In the genomic region with DNA sequence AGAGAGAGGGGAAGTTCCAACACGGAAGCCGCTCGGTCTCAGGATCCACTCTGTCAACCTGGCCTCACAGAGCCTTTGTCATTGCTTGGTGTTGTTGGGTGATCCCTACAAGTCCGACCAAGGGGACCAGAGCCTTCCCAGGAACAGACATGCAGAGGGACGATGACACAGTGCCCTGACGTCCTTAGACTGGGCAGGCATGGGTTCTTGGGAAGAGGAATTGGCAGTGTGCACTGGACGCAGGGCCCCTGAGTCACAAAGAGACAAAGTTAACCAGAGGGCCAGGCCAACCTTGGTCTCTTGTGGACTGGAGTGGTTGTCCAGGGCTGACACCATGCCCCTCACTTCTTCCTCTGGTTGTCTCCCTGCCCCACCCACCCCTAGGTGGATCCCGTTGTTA, we compare ENCODE assay signal across 11 mouse cellular contexts.
A peak's percentile ranks its signal among the peaks of the same experiment; 100 is the strongest.
DNase-seq lines count a peak whose midpoint lies in the region; ATAC-seq and TF ChIP-seq lines count a peak whose summit lies in the region.
"Had no signal": no experiment of that assay in that cellular context is flagged by ENCODE, and none has a peak within 500 bp of the region (broad histone marks: within the 10 kb centered on the region; RNA-seq: fewer than 3 reads in every experiment).

No protein-coding gene starts in this region.

- no peaks in the 10 kb centered on the region for H3K36me3 ChIP-seq in heart, postnatal 0 days (replicated peaks; ENCODE audit: control insufficient read depth, insufficient read depth, low read length)
- no peaks in the 10 kb centered on the region; the same call in 1 of the 2 replicates for H3K36me3 ChIP-seq in heart, embryonic 11.5 days (ENCODE audit: control insufficient read depth, insufficient read depth, low read length)
- H3K36me3 ChIP-seq in embryonic facial prominence, embryonic 10.5 days (replicated peaks) = peaks cover 67% of the 10 kb centered on the region
- H3K36me3 ChIP-seq in intestine, postnatal 0 days (ENCODE audit: control insufficient read depth, insufficient read depth) = peaks cover 8% of the 10 kb centered on the region; the same call in 1 of the 2 replicates

- DNase-seq in heart, postnatal 0 days (ENCODE audit: low spot score) = no peak
- DNase-seq in 3134 (ENCODE audit: extremely low read depth, insufficient read length, low spot score) = peak; percentile 69
- peak; percentile 29 for DNase-seq in CD4-positive helper T cell, adult 2 months (ENCODE audit: low read depth, low spot score)
- DNase-seq in embryonic facial prominence, embryonic 10.5 days (ENCODE audit: low spot score) = no peak
- DNase-seq in natural killer cell, adult 2 months (ENCODE audit: low spot score in 2 of 2) = no peak
- DNase-seq in gastrocnemius, postnatal 10 days = no peak
- DNase-seq: embryo, embryonic 11 days; kidney, adult 2 months had no signal

- no peak overlapping the region for H3K4me2 ChIP-seq in heart, postnatal 0 days (ENCODE audit: low read depth, low read length)
- H3K4me2 ChIP-seq in heart, embryonic 11.5 days = no peak overlapping the region
- no peak overlapping the region for H3K4me2 ChIP-seq in intestine, postnatal 0 days (replicated peaks; ENCODE audit: low read depth)
- H3K4me2 ChIP-seq: limb, embryonic 13.5 days had no signal

- 75% methylated on average over 8 of the region's 8 CpGs for WGBS in heart, postnatal 0 days
- 80% methylated on average over 8 of the region's 8 CpGs for WGBS in heart, embryonic 11.5 days (ENCODE audit: insufficient replicate concordance)
- 88% methylated on average over 7 of the region's 8 CpGs for WGBS in embryonic facial prominence, embryonic 10.5 days
- WGBS in intestine, postnatal 0 days = 81% methylated on average over 8 of the region's 8 CpGs

- no peaks in the 10 kb centered on the region for H3K9me3 ChIP-seq in heart, postnatal 0 days (replicated peaks; ENCODE audit: control insufficient read depth, low read length)
- H3K9me3 ChIP-seq in heart, embryonic 11.5 days (replicated peaks; ENCODE audit: control insufficient read depth, low read length) = no peaks in the 10 kb centered on the region
- H3K9me3 ChIP-seq in embryonic facial prominence, embryonic 10.5 days = no peaks in the 10 kb centered on the region
- no peaks in the 10 kb centered on the region for H3K9me3 ChIP-seq in intestine, postnatal 0 days (ENCODE audit: control insufficient read depth)
- H3K9me3 ChIP-seq: limb, embryonic 13.5 days had no signal

- H3K4me1 ChIP-seq in heart, postnatal 0 days (ENCODE audit: control insufficient read depth, insufficient read depth) = peaks cover 43% of the 10 kb centered on the region
- H3K4me1 ChIP-seq in heart, embryonic 11.5 days (ENCODE audit: control insufficient read depth, insufficient read depth, low read length) = peaks cover 74% of the 10 kb centered on the region
- peaks cover 68% of the 10 kb centered on the region for H3K4me1 ChIP-seq in embryonic facial prominence, embryonic 10.5 days
- peaks cover 14% of the 10 kb centered on the region for H3K4me1 ChIP-seq in intestine, postnatal 0 days (replicated peaks; ENCODE audit: control insufficient read depth, insufficient read depth, low read length)

- H3K4me3 ChIP-seq in heart, postnatal 0 days (ENCODE audit: low read depth, low read length) = no peak overlapping the region
- H3K4me3 ChIP-seq in heart, embryonic 11.5 days (ENCODE audit: low read depth, low read length) = no peak overlapping the region
- no peak overlapping the region for H3K4me3 ChIP-seq in embryonic facial prominence, embryonic 10.5 days
- no peak overlapping the region for H3K4me3 ChIP-seq in intestine, postnatal 0 days (ENCODE audit: low read depth, low read length)
- H3K4me3 ChIP-seq: limb, embryonic 13.5 days had no signal

- H3K27ac ChIP-seq in heart, postnatal 0 days (ENCODE audit: low read depth) = peak overlapping the region; percentile 35; the same call in 1 of the 2 replicates
- no peak overlapping the region for H3K27ac ChIP-seq in heart, embryonic 11.5 days (ENCODE audit: low read depth, low read length)
- H3K27ac ChIP-seq in embryonic facial prominence, embryonic 10.5 days (replicated peaks) = peak overlapping the region; percentile 16; the same call in 1 of the 2 replicates
- H3K27ac ChIP-seq in intestine, postnatal 0 days (ENCODE audit: low read depth, low read length) = no peak overlapping the region
- H3K27ac ChIP-seq: limb, embryonic 13.5 days had no signal

- no peak overlapping the region for H3K9ac ChIP-seq in heart, postnatal 0 days (replicated peaks; ENCODE audit: low read depth, low read length)
- H3K9ac ChIP-seq in heart, embryonic 11.5 days (ENCODE audit: low read depth, low read length) = no peak overlapping the region
- H3K9ac ChIP-seq in intestine, postnatal 0 days (ENCODE audit: low read depth, low read length) = no peak overlapping the region
- H3K9ac ChIP-seq: limb, embryonic 13.5 days had no signal

- TF ChIP-seq EP300 in heart, postnatal 0 days (IDR thresholded peaks at IDR 0.05; ENCODE audit: low read depth) = no peak

- H3K27me3 ChIP-seq in heart, postnatal 0 days (ENCODE audit: control insufficient read depth, insufficient read depth, low read length) = no peaks in the 10 kb centered on the region
- H3K27me3 ChIP-seq in heart, embryonic 11.5 days (ENCODE audit: control insufficient read depth, insufficient read depth, low read length) = no peaks in the 10 kb centered on the region
- no peaks in the 10 kb centered on the region for H3K27me3 ChIP-seq in embryonic facial prominence, embryonic 10.5 days (replicated peaks; ENCODE audit: low read depth, poor library complexity, severe bottlenecking)
- H3K27me3 ChIP-seq in intestine, postnatal 0 days (replicated peaks; ENCODE audit: control insufficient read depth, insufficient read depth, low read length) = no peaks in the 10 kb centered on the region
- H3K27me3 ChIP-seq: limb, embryonic 13.5 days had no signal

- no peak for TF ChIP-seq CTCF in heart, postnatal 0 days (IDR thresholded peaks at IDR 0.05; ENCODE audit: low read depth)
- no peak for TF ChIP-seq CTCF in intestine, postnatal 0 days (IDR thresholded peaks at IDR 0.05; ENCODE audit: low read depth)

- no peak for ATAC-seq in heart, postnatal 0 days (ENCODE audit: insufficient read depth, low read depth)
- no peak for ATAC-seq in heart, embryonic 11.5 days (replicated peaks; ENCODE audit: insufficient number of reproducible peaks, low FRiP score, low TSS enrichment)
- no peak for ATAC-seq in intestine, postnatal 0 days

Comparison
In these comparisons a context has a peak if more than half of its experiments do, and no peak if none do; other contexts are left out.
1. H3K27ac ChIP-seq: peak in heart, postnatal 0 days (single experiment) and embryonic facial prominence, embryonic 10.5 days (single experiment); none in heart, embryonic 11.5 days (single experiment) and intestine, postnatal 0 days (single experiment).
2. DNase-seq: peak in 3134 (single experiment) and CD4-positive helper T cell, adult 2 months (single experiment); none in heart, postnatal 0 days (single experiment), embryonic facial prominence, embryonic 10.5 days (single experiment), natural killer cell, adult 2 months (0 of 2) and gastrocnemius, postnatal 10 days (single experiment).